Mouse (Mus musculus) NIH3T3 (cell line): ENCODE measurements around the gene Frem1.

Experiments used
- DNase-seq: peaks from one replicate; pipeline ENCODE4 v3.0.0-alpha.2; 2012; ENCODE audit warnings: low read depth

Gene Frem1

DNA sequence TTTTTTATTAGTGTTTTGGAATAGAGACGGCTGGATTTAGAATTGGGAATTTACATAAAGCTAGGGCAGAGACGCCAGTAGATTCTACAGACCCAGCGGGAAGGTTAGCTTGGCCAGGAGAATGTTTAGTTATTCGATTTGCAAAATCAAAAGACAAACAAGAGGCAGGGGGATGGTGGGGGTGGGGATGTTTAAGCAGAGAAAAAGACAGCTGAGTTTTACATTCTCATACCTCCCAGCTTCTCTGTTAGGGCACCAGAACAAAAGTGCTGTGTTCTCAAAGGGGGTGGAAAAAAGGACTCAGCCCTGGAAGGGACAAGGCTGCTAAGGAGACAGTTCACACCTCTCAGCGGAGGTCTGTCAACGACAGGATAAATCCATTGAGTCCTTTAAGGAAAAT lies 180.0 kb downstream of the Frem1 start:
- no peak for DNase-seq

DNA sequence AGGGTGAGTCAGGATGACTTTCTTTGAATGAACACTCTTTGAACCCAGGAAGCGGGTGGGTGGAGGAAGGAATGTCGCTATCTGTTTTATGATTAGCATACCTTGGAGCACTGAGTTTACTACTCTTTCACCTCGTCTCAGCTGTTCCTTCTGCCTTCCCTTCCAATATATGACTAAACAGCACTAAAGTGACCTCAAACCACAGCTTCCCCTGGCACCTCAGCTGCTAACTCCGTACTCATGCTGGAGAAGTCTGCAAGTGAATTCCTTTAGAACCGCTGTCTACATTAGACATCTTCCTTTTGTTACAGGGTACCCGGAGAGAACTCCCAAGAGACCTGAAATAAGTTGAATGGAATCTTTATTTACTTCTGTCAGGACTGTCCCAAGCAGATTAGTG lies 181.2 kb downstream of the Frem1 start:
- DNase-seq, result no peak

DNA sequence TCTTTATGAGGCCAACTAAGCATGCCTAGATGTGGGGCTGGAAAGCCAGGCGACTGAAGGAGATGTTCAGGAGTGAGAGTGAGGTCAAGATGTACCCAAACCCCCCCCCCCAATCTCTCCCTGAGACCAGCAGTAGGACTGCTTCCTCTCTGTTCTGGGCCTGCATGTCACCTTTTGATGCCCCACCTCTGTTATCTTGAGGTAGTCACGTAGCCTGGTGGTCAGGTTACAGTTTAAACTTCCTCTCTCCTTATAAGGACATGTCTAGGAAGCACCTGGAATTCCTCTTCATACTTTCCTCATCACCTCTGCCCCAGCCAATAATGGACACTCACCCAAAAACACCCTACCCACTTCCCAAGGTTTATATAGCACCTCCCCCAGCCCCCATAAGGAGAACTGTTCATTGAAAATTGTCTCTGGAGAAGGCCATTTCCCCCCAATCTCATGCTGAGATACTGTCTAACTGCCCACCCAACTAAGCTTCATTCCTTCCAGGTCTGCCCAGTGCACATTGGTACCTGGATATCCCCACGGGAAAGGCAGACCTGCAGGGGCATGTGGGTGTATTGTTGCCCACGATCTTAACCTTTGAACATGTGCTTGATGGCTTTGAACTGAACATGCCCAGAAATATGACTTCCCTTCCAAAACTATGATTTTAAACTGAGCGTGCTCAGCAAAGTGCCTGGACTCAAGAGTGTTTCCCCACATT lies 184.3 kb downstream of the Frem1 start:
- no peak for DNase-seq

DNA sequence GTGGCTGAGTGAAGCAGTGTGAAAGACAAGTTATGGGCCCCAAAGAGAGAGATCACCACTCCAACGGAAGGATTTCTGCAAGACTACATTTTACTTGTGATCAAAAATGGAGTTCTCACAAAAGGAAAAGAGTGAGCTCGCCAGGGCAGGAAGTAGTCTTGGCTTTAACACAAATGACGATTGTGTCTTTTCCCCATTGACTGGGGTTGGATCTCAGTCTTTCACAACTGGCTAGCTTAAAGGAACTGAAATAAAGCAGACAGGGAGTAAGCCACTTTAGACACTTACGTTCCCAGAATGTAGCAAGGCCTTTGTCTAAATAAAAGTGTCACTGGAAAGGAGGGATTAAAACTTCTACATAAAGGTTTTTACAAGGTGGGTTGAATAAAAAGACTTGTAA lies 185.0 kb downstream of the Frem1 start:
- no peak for DNase-seq

DNA sequence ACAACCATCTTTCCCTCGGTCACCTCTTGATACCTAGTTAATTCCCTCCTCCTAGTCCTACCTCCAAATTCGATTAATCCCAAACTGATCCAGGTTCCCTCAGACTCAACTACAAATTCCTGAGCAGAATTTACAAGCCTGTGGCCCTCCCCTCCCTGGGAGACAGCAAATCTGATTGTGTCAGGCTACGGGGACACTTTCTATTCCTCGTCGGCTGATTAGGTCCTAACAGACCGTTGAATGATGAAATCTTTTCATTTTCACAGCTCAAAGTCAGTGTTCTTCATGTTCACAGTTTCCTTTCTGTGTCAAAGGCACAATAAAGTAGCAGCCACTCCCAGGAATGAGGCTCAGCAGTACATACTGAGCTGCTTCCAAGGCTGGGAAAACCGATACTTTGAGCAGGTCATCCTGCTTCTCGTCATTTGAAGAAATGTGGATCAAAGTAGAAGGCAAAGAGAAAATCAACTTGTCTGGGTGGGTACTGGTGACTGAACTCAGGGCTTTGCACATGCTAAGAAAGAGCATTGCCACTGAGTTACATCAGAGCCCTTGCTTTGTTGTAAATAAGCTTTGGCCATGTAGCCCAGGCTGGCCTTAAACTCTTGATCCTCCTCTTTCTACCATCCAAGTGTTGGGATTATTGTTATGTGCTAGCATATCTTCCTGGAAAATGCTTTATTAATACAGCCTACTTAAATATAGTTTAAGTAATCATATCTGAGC lies 187.0 kb downstream of the Frem1 start:
- no peak for DNase-seq

- no peak for DNase-seq
Measured at GRCm38 (mm10) chr4:82863316-82863715, 188.8 kb downstream of the Frem1 start.

DNA sequence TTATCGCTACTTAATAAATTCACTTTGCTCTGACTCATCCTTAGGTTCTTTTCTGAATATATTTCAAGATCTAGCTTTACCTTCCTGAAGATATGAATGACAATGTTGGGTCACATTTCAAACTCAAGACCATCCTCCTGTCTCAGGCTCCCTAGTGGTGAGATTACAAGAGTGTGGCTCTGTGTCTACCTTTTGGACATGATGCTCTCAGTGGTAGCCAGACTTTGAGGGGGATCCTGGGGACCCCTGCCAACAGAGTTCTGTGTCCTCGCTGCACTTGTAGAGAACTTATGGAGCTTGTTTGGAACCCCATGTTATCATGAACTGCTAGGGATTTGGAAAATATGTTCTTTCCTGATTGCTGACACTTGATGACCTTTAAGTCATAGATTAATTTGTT lies 190.7 kb downstream of the Frem1 start:
- no peak for DNase-seq

GRCm38 (mm10) chr4:82860566-82860965 lies 191.6 kb downstream of the Frem1 start:
- DNase-seq, result no peak

DNA sequence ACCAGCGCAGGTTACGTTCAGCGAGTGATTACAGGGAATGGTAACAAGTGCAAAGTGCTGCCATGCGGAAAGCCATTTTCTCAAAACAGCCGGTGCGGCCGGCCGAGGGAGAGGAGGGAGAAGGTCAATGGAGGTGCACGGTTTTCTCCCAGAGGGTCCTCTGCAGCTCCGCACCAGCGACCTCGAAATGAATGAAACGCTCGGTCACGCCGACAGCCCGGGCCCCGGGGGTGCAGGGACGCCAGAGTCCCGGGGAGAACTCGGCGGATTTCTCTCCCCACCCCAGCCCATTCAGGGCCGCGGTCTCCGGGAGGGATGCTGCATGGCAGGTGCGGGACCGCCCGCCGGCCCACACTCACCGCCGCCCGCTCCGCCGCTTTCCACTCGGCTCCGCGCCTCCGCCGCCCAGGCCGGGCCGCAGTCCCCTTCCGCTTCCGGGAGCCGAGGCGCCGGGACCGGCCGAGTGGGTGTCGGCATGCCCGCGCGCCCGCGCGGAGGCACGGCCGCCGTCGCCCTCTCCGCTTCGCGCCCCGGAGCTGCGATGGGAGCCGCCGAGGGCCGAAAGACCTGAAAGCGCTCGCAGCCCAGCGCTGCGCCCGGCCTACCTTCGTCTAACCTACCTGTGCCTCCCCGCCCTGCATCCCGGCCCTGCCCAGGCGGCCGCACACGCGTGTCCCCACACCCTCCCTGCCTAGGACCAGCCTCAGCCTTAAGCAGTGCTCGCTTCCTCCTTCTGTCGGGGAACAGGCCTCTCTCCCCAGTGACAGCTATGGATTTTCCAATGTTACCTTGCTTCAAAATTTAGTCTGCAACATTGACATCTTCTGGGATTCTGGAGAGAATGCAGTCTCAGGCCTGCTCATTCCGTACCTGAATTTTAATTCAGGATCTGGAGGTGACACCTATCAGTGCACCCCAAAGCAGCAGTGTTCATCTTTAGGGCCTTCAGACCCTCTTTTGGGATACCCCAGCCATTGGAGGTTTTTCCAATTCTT lies 192.7 kb downstream of the Frem1 start, which contains the start of gene Zdhhc21:
TSS of gene Zdhhc21 (minus strand) at position 828 of the 995 bp plus-strand sequence.
- DNase-seq, result peak; percentile 88

- no peak for DNase-seq
Measured at GRCm38 (mm10) chr4:82858431-82859010, 193.6 kb downstream of the Frem1 start.

DNA sequence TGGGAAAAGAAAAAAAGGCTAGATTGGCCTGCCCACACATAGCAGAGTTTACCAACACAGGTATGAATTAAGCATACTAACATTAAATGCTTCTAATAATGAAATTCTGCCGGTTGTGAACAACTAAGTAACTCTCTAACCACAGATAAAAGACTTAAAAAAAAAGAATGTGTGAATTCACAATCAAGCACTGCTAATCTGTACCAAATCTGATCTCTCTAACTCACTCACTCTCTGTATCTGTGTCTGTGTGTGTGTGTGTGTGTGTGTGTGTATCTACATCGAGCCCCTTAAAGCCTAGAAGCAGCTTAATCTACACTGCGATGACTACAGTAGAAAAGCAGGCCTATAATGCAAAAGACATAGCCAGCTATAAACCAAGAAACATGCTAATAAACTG lies 195.2 kb downstream of the Frem1 start:
- DNase-seq, result no peak

GRCm38 (mm10) chr4:82853809-82854208 lies 198.3 kb downstream of the Frem1 start:
- no peak for DNase-seq

- DNase-seq, result no peak
Measured at GRCm38 (mm10) chr4:82848552-82849234, 203.4 kb downstream of the Frem1 start.
